Mouse (Mus musculus) cerebellum, adult 2 months (tissue): Measurements from ENCODE around the gene Adam15. TPM values are rescaled to one million over a fixed set of nuclear protein-coding genes. Genes with fewer than 3 reads are reported as not detected.

ENCODE experiments used
- DNase-seq, 2 experiments: peaks; one replicate each; pipeline ENCODE4 v3.0.0; 2021
- H3K27ac ChIP-seq: fragments of 200-500 bp; 2 replicates; pipeline ENCODE4 v1.5.1; 2012; ENCODE audit warnings: low read length, control low read depth, inconsistent platforms; ENCODE audit not compliant: insufficient read depth
- H3K27me3 ChIP-seq: fragments of 200-500 bp; 2 replicates; pipeline ENCODE4 v1.6.1; 2012; ENCODE audit warnings: inconsistent platforms, mild to moderate bottlenecking, low read length, moderate library complexity; ENCODE audit not compliant: control insufficient read depth, insufficient read depth
- H3K4me1 ChIP-seq: fragments of 200-500 bp; 2 replicates; pipeline ENCODE4 v1.6.1; 2011; ENCODE audit warnings: low read length; ENCODE audit not compliant: control insufficient read depth, insufficient read depth
- H3K4me3 ChIP-seq: fragments of 200-500 bp; replicated peaks from 2 replicates; pipeline ENCODE3; 2011; ENCODE audit warnings: mild to moderate bottlenecking, low read depth, low read length, control low read depth; ENCODE audit not compliant: insufficient read depth
- CTCF ChIP-seq: fragments of 200-500 bp; IDR thresholded peaks from 2 replicates; pipeline ENCODE4 v1.5.1; 2011; ENCODE audit warnings: low read depth, mild to moderate bottlenecking, control low read depth, low read length, moderate library complexity, borderline replicate concordance; ENCODE audit not compliant: insufficient read depth
- POLR2A ChIP-seq: fragments of 200-500 bp; IDR thresholded peaks from 2 replicates; pipeline ENCODE4 v1.6.1; 2011; ENCODE audit warnings: low read length, control low read depth, borderline replicate concordance; ENCODE audit not compliant: insufficient read depth
- WGBS: fragments of 180-500 bp; shearing (Covaris S2); methylation state at CpG from one replicate; pipeline ENCODE4 v1.1.7; 2018; 5-methylcytosine and 5-hydroxymethylcytosine counted together
- polyA plus RNA-seq: library from polyadenylated mRNA; depleted of rRNA; stranded (reverse); fragments of >200 nt; gene quantifications from 2 replicates; pipeline ENCODE4 v1.2.3, GENCODE M21; 2012; rRNA removed

The Adam15 gene
- polyA plus RNA-seq, 1 experiment = 142 TPM

DNA sequence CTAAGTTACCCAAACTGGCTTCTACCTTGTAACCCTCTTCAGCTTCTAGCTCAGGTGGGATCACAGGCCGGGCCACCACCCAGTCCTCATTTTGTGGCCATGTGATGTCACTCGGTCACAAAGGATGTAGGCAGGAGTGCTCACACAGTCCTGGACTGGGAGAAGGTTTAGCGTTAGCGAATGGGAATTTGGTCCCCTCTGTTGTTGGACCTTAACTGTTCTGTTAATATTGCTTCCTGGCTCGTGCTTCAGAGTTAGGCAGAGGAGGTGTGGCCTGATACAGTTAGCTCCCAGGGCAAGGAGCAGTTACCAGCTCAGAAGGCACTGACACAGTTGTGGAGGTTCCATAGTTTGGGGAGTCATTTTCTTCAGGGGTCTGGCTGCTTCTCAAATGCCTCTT lies 55.6 kb downstream of the Adam15 start:
- 76% methylated on average over 5 of the region's 5 CpGs for WGBS

DNA sequence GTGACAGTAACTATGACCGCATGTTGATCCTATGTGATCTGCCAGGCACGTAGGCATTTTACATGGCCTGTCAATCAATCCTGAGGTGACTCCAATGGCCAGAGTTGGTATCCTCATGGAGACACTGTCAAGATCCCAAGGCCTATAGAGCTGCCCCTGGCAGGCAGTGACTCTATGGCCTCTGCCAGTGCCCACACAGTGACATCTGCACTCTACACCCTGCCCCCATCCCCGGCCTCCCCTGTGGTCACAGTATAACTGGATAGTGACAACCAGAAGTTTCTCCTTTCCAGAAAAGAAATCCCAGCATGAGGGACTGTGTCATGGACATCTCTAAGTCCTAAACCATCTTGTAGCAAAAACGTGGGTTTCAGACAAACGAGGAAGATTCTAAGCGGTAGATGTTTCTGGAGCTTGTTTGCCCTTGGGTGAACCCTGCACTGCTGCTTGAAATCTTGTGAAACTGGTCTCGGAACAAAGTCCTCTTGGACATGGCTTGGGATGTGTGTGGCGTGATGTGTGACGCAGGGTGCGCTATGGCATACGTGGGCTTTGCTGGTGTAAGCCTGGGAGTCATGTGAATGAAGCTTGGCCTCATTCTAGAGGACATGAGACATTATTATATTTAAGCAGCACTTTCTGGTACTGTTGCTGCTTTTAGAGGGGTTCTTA lies 56.4 kb downstream of the Adam15 start:
- 89% methylated on average over 11 of the region's 11 CpGs for WGBS
- TF ChIP-seq POLR2A (no peak), CTCF (no peak)
- no peak for DNase-seq

More for the DNA sequence above, 55.6 kb downstream of the Adam15 start:
- Histone ChIP-seq H3K27ac (no peak overlapping the region), H3K4me1 (no peaks in the 10 kb centered on the region), H3K4me3 (no peak overlapping the region), H3K27me3 (no peaks in the 10 kb centered on the region)
- no peak for TF ChIP-seq POLR2A
- TF ChIP-seq CTCF = no peak
- no peak for DNase-seq

DNA sequence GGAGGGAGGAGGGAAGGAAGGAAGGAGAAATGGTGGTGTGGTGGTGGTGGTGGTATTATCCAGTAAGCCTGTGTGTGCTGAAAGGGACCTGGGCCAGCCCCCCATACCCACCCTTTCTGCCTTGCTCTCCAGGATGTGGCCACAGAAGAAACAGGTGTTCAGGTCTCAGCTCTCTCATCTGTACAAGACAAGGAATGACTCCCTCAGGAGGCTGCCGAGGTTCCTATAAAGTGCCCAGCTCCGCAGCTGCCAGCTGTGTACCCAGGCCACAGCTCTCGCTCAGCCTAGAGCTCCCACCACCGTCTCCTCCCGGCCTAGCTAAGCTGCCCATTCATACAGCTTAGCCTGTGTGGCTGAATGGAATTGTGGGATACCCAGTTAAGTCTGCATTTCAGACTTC lies 57.5 kb downstream of the Adam15 start:
- Histone ChIP-seq H3K4me3 (no peak overlapping the region), H3K27ac (no peak overlapping the region), H3K27me3 (no peaks in the 10 kb centered on the region), H3K4me1 (no peaks in the 10 kb centered on the region)
- WGBS = 59% methylated on average over 5 of the region's 5 CpGs
- DNase-seq = no peak
- TF ChIP-seq POLR2A = no peak
- TF ChIP-seq CTCF = no peak

More for the DNA sequence above, 56.4 kb downstream of the Adam15 start:
- Histone ChIP-seq H3K4me3 (no peak overlapping the region), H3K4me1 (no peaks in the 10 kb centered on the region), H3K27me3 (no peaks in the 10 kb centered on the region), H3K27ac (no peak overlapping the region)

DNA sequence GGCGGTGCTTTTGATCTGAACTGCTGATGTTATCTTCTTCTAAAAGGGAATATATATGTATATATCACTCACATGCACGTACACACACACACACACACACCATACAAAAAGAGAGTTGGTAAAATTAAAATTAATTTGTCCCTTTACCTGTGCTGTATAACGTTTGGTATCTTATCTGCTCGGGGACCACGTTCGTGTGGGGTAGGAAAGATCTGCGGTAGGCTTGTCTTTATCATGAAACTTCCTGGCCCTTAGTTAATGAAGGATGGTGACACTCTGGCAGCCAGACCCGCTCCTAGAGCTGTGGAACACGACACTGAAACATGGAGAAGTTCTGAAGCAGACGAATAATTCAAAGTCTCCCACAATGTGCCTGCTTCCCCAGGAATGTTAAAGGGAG lies 57.9 kb downstream of the Adam15 start:
- Histone ChIP-seq H3K4me1 (no peaks in the 10 kb centered on the region), H3K4me3 (no peak overlapping the region), H3K27me3 (no peaks in the 10 kb centered on the region), H3K27ac (no peak overlapping the region)
- TF ChIP-seq POLR2A (no peak), CTCF (no peak)
- 73% methylated on average over 10 of the region's 10 CpGs for WGBS
- no peak for DNase-seq

Other genes with a start within 250 kb of the Adam15 start
- 0.03 TPM in 1 of 2 replicates, not detected in the other for gene Gm43738, start 248.9 kb downstream of the Adam15 start, polyA plus RNA-seq
- 107 and 113 TPM in 2 replicates for gene Fdps, start 248.0 kb downstream of the Adam15 start, polyA plus RNA-seq
- 0.03 and 0.07 TPM in 2 replicates for gene Pklr, start 213.9 kb downstream of the Adam15 start, polyA plus RNA-seq
- gene Hcn3, start 189.8 kb downstream of the Adam15 start, polyA plus RNA-seq = 13.0 and 14.6 TPM in 2 replicates
- 75.5 and 80.2 TPM in 2 replicates for gene Clk2, start 185.2 kb downstream of the Adam15 start, polyA plus RNA-seq
- gene Scamp3, start 172.5 kb downstream of the Adam15 start, polyA plus RNA-seq = 109 and 121 TPM in 2 replicates
- 86.8 and 97.7 TPM in 2 replicates for gene Fam189b, start 166.9 kb downstream of the Adam15 start, polyA plus RNA-seq
- gene Gba, start 147.1 kb downstream of the Adam15 start, polyA plus RNA-seq = 69.2 and 69.8 TPM in 2 replicates
- 23.8 and 24.2 TPM in 2 replicates for gene Thbs3, start 134.8 kb downstream of the Adam15 start, polyA plus RNA-seq
- 153 and 167 TPM in 2 replicates for gene Mtx1, start 122.9 kb downstream of the Adam15 start, polyA plus RNA-seq
- 0.55 and 0.69 TPM in 2 replicates for gene Muc1, start 120.9 kb downstream of the Adam15 start, polyA plus RNA-seq
- gene Krtcap2, start 104.0 kb downstream of the Adam15 start, polyA plus RNA-seq = 80.4 and 82.9 TPM in 2 replicates
- gene Trim46, start 103.7 kb downstream of the Adam15 start, polyA plus RNA-seq = 49.8 and 58.5 TPM in 2 replicates
- 212 and 218 TPM in 2 replicates for gene Dpm3, start 90.6 kb downstream of the Adam15 start, polyA plus RNA-seq
- 122 and 127 TPM in 2 replicates for gene Slc50a1, start 79.4 kb downstream of the Adam15 start, polyA plus RNA-seq
- gene Efna1, start 68.9 kb downstream of the Adam15 start, polyA plus RNA-seq = 14.2 and 14.7 TPM in 2 replicates
- 31.9 and 37.0 TPM in 2 replicates for gene Efna3, start 27.0 kb downstream of the Adam15 start, polyA plus RNA-seq
- gene Efna4, start 12.0 kb downstream of the Adam15 start, polyA plus RNA-seq = 0.36 and 0.64 TPM in 2 replicates
- 0.32 and 0.36 TPM in 2 replicates for gene Dcst2, start 12.0 kb upstream of the Adam15 start, polyA plus RNA-seq
- 0.10 and 0.27 TPM in 2 replicates for gene Dcst1, start 15.3 kb upstream of the Adam15 start, polyA plus RNA-seq
- gene Zbtb7b, start 44.8 kb upstream of the Adam15 start, polyA plus RNA-seq = 41.3 and 43.3 TPM in 2 replicates
- 4.0 and 6.7 TPM in 2 replicates for gene Lenep, start 52.8 kb upstream of the Adam15 start, polyA plus RNA-seq
- gene Flad1, start 61.9 kb upstream of the Adam15 start, polyA plus RNA-seq = 50.1 and 54.0 TPM in 2 replicates
- 7.0 and 7.2 TPM in 2 replicates for gene Cks1b, start 68.4 kb upstream of the Adam15 start, polyA plus RNA-seq
- gene Shc1, start 68.4 kb upstream of the Adam15 start, polyA plus RNA-seq = 15.9 and 16.0 TPM in 2 replicates
- gene Pygo2, start 80.2 kb upstream of the Adam15 start, polyA plus RNA-seq = 38.7 and 39.3 TPM in 2 replicates
- gene Pbxip1, start 86.7 kb upstream of the Adam15 start, polyA plus RNA-seq = 26.5 and 30.5 TPM in 2 replicates
- gene Pmvk, start 104.5 kb upstream of the Adam15 start, polyA plus RNA-seq = 68.7 and 71.0 TPM in 2 replicates
- gene Kcnn3, start 170.2 kb upstream of the Adam15 start, polyA plus RNA-seq = 6.1 and 6.2 TPM in 2 replicates